Mouse (Mus musculus): ENCODE measurements around the gene Hoxc10.

DNA sequence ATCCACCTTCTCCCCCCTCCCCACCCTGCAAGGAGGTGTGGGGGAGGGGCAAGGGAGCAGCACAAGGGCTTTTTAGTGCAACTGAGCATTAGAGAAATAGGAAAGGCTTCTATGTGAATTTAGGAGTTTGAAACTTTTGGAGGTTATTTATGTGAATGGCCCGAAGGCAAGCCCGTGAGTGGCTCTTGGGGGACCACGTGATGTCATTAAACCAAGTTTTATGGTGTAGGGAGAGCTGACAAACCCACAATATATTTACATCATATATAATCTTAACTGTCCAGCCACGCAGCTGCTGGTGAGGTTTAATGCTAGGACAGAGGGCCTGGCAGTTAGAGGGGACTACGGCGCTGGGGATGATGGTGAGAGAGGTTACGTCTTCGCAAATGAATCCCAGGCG is 52.0 kb downstream of the Hoxc10 start, which contains the start of gene Hoxc4:
- TF ChIP-seq CTCF (IDR thresholded peaks at IDR 0.05; ENCODE audit: low read depth, low read length) (no peak), POLR2A (IDR thresholded peaks at IDR 0.05; ENCODE audit: extremely low read depth, insufficient read depth, low read length) (no peak)

Measured in liver, adult 2 months (tissue).